Mouse (Mus musculus) bone marrow, adult 2 months (tissue): Measurements from ENCODE around the gene Lmna. TPM values are rescaled to one million over a fixed set of nuclear protein-coding genes. Genes with fewer than 3 reads are reported as not detected.

Experiments
- H3K27ac ChIP-seq: fragments of 200-500 bp; 2 replicates; pipeline ENCODE4 v1.5.1; 2012; ENCODE audit warnings: low read depth, mild to moderate bottlenecking, control low read depth, inconsistent platforms, low read length; ENCODE audit not compliant: control insufficient read depth, poor library complexity, insufficient read depth
- H3K4me1 ChIP-seq: fragments of 200-500 bp; 2 replicates; pipeline ENCODE4 v1.6.1; 2011; ENCODE audit warnings: low read length; ENCODE audit not compliant: control insufficient read depth, insufficient read depth
- H3K4me3 ChIP-seq: fragments of 200-500 bp; replicated peaks from 2 replicates; pipeline ENCODE3; 2011; ENCODE audit warnings: mild to moderate bottlenecking, low read depth, low read length, control low read depth; ENCODE audit not compliant: control insufficient read depth
- CTCF ChIP-seq: fragments of 200-500 bp; IDR thresholded peaks from 2 replicates; pipeline ENCODE4 v1.5.1; 2011; ENCODE audit warnings: low read length, control low read depth; ENCODE audit not compliant: control insufficient read depth, insufficient read depth
- POLR2A ChIP-seq: fragments of 200-500 bp; IDR thresholded peaks from 2 replicates; pipeline ENCODE4 v1.6.1; 2011; ENCODE audit warnings: low read depth, mild to moderate bottlenecking, control low read depth, low read length, borderline replicate concordance; ENCODE audit not compliant: control insufficient read depth
- WGBS: fragments of 180-500 bp; shearing (Covaris S2); methylation state at CpG from one replicate; pipeline ENCODE4 v1.1.7; 2018; 5-methylcytosine and 5-hydroxymethylcytosine counted together
- polyA plus RNA-seq: library from polyadenylated mRNA; stranded (reverse); fragments of >200 nt; gene quantifications from 2 replicates; pipeline ENCODE4 v1.2.4, GENCODE M21; 2011; ENCODE audit warnings: low replicate concordance; ENCODE audit not compliant: missing spikeins, insufficient read depth, insufficient read length

Lmna gene
- polyA plus RNA-seq, 1 experiment: 69.6 TPM

DNA sequence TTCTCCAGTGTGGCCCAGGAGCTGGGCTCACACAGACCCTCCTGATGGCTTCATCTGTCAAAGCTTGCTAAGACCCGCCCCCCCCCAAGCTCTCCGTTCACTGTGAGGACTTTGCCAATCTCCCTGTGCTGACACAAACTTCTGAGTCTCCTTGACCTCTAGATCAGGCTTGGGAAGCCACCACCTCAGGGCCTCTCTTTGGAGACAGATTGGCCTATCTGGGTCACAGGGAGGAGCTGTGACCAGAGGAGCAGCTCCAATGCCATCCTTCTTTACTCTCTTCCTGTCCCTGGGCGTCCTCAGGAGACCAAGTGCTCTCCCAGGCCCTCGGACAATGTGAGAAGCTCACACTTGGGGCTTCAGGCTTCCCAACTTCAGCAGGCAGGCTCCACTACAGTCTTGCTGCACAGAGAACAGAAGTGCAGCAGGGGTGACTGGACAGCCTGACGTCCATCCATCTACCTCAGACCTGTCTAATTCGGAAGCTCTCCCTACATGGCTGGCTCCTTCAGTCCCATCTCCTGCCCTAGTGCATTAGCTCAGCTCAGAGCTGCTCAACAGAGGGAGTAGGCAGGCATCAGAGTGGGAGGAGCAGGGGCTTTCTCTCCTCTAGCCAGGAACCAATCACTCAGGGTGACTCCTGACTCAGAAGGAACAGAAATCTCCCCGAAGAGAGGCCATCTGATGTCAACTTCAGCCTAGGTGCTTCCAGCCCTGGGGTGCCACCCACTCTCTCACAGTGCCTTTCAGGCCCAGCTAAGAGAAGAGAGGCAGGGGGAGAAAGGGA, 52.8 kb downstream of the Lmna start:
- Histone ChIP-seq H3K4me3 (no peak overlapping the region), H3K4me1 (peaks cover 3% of the 10 kb centered on the region; the same call in 1 of the 2 replicates), H3K27ac (no peak overlapping the region)
- TF ChIP-seq POLR2A: no peak
- no peak for TF ChIP-seq CTCF
- 73% methylated on average over 7 of the region's 7 CpGs for WGBS

DNA sequence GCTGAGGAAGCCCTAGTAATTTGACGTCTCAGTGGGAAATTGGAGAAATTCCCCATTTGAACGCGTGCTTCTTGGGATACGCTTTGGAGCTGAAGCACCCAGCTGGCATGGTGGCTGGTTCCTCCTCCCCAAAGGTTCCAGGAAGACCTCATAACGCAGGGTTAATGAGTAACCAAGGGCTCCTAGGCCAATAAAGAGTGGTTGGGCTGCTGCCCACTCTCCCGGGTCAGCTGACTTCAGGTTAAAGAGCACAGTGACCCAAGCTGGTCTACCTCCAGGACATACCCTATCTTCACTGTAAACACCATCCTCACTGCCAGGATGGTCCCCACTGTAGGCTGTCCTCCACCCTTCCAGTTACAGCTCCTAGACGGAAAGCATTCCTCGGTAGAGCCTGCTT, 53.4 kb downstream of the Lmna start:
- TF ChIP-seq CTCF (no peak), POLR2A (no peak)
- Histone ChIP-seq H3K4me3 (no peak overlapping the region), H3K4me1 (peaks cover 3% of the 10 kb centered on the region; the same call in 1 of the 2 replicates), H3K27ac (no peak overlapping the region)
- WGBS: 85% methylated on average over 8 of the region's 8 CpGs

DNA sequence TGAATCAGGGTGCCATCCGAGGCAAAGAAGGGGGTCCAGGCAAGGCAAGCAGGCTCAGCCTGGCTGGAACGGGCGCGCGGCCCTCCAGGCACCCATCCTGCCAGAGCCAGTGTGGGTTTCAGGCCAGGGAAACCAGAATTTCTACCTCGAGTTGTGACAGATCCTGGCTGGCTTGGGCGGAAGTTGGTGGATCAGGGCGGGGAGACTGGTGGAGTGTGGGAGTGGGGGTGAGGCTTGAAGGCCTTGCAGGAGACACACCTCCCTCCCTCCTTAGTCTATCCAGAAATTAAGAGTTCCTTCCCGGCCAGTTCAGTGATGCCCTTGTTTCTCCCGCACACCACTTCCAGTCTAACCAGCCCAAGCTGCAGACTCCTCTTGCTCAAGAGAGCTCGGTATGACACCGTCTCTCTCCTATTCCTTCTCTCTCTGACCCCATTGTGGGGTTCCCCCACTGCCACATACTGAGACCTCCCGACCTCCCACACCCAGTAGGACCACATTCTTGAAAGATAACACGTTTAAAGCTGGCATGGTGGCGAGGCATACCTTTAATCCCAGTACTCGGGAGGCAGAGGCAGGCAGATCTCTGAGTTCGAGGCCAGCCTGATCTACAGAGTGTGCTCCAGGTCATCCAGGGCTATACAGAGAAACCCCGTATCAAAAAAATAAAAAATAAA, 54.0 kb downstream of the Lmna start:
- WGBS: 50% methylated on average over 18 of the region's 18 CpGs
- peak overlapping the region; percentile 73 for H3K4me3 ChIP-seq
- H3K4me1 ChIP-seq: peaks cover 3% of the 10 kb centered on the region; the same call in 1 of the 2 replicates
- peak overlapping the region; percentile 94 for H3K27ac ChIP-seq
- no peak for TF ChIP-seq POLR2A
- TF ChIP-seq CTCF: no peak

DNA sequence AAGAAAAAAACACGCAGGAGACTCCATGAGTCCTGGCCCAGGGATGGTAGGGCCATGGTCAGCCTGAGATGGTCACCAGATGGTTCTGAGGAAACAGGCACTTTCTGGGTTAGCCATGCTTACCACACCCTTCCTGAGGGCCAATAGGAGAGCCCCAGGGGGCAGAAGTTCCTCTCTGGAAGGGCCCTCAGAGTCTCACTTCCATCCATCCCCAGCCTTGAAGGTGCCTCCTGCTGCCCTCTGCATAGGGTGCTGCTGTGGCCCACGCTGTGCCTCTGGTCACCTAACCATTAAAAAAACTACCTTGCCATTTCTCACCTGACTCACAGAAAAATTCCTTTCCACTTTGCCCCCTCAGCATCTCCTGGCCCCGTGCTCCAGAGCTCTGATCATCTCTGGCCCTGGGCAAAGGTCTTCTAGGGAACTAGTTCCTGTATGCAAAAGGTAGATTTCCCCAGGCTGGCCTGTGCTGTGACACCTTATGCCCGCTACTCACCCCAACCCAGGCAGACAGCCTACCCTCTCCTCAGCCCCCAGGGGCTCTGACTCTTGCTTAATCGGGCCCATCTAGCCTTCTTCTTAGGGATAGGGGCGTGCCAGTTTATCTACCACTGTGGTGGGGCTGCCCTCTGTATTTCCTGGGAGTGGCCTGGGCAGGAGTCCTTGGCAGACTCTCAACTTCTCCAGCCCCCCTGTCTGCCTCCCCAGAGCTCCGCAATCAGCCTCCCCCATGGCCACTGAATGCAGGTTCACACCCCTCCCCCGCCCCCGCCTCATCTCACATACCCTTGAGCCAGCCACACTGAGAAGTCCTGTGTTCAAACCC, 54.8 kb downstream of the Lmna start:
- 12% methylated on average over 9 of the region's 9 CpGs for WGBS
- Histone ChIP-seq H3K4me3 (peak overlapping the region; percentile 73), H3K4me1 (no peaks in the 10 kb centered on the region; the same call in 1 of the 2 replicates), H3K27ac (peak overlapping the region; percentile 94)
- TF ChIP-seq CTCF (no peak), POLR2A (no peak)

DNA sequence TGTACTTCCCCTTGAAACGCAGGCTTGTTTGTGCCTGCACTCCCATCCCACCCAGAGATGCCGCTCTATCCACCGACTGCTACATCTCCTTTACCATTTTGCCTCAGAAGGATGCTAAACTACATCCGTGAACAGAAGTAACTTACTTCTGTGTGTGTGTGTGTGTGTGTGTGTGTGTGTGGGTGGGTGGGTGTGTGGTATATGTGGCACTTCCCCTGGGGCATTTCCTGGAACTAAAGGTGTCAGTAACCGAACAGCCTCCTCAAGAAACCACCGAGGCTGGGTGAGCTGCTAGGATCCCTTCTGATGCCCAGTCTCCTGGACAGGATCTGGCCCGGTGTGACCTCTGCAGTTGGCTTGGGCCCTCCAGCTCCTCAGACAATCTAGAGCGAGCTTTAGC, 55.8 kb downstream of the Lmna start:
- Histone ChIP-seq H3K4me1 (no peaks in the 10 kb centered on the region; the same call in 1 of the 2 replicates), H3K4me3 (peak overlapping the region; percentile 73), H3K27ac (peak overlapping the region; percentile 94)
- 15% methylated on average over 8 of the region's 8 CpGs for WGBS
- TF ChIP-seq POLR2A (no peak), CTCF (no peak)

DNA sequence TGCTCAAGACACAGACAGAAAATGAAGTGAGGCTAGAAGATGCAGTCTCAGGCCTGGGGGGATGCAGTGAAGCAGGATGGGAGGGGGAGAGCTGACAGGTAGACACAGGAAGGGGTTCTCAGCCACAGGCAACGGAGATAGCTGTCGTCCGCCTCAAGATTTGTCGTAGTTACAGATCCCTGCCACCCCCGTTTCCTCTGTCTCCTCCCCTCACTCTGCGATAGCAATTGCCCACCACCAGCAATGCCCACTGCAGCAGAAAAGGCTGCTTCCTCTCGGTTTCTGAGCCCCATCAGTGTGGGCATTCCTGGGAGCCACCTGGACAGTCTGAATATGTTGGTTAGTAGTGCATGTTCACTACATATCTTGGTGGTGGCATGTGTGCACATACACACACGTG, 56.4 kb downstream of the Lmna start:
- H3K27ac ChIP-seq: peak overlapping the region; percentile 23; the same call in 1 of the 2 replicates
- H3K4me1 ChIP-seq: no peaks in the 10 kb centered on the region; the same call in 1 of the 2 replicates
- peak overlapping the region; percentile 73 for H3K4me3 ChIP-seq
- 9% methylated on average over 8 of the region's 8 CpGs for WGBS
- TF ChIP-seq CTCF: no peak
- TF ChIP-seq POLR2A: no peak

DNA sequence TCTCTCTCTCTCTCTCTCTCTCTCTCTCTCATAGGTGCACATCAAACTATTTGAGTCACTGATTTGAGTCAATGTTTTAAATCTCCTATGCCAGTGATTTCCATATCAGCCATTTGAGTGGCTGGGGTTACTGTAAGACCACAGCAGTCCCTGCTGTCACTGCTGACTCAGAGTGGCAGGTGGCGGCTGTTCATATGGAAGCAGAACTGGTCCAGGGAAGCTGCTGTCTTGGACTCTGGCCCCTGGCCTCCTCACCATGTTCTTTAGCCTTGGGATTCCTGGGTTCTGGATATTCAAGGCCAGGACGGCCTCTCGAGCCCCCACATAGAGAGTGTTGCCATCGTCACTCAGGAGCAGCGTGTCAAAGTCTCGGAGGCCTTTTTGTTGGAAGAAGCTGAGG, 57.0 kb downstream of the Lmna start:
- Histone ChIP-seq H3K4me1 (no peaks in the 10 kb centered on the region; the same call in 1 of the 2 replicates), H3K27ac (peak overlapping the region; percentile 15; the same call in 1 of the 2 replicates)

More for the DNA sequence above, 57.0 kb downstream of the Lmna start:
- no peak for TF ChIP-seq CTCF
- no peak for TF ChIP-seq POLR2A
- H3K4me3 ChIP-seq: no peak overlapping the region
- WGBS: 70% methylated on average over 6 of the region's 6 CpGs
